Mouse (Mus musculus) E14TG2a.4 (cell line): ENCODE measurements at regions not wholly inside any gene's neighbourhood (a gene's known extent, or its start where the extent isn't known, plus 50 kb on each side); places are given as distances from the start of the nearest gene placed in this dataset.

ENCODE experiments used
- CTCF ChIP-seq: conservative IDR thresholded peaks from 2 replicates; pipeline ENCODE4 v1.5.1; 2014; ENCODE audit warnings: low read length
- POU5F1 ChIP-seq: IDR thresholded peaks from 2 replicates; pipeline ENCODE4 v1.6.1; 2014; ENCODE audit warnings: low read length, borderline replicate concordance

GRCm38 (mm10) chr11:25410403-25411090 is 800.0 kb downstream of the 5730522E02Rik start:
- TF ChIP-seq CTCF: no peak
- no peak for TF ChIP-seq POU5F1
